Mouse (Mus musculus) lung, adult 18-20 months (tissue): ENCODE measurements around the gene Fgfr2.

Experiments
- DNase-seq, 2 experiments: peaks; one replicate each; pipeline ENCODE4 v3.0.0; 2022; ENCODE audit warnings: mixed read lengths in 2 of 2

Fgfr2 gene

DNA sequence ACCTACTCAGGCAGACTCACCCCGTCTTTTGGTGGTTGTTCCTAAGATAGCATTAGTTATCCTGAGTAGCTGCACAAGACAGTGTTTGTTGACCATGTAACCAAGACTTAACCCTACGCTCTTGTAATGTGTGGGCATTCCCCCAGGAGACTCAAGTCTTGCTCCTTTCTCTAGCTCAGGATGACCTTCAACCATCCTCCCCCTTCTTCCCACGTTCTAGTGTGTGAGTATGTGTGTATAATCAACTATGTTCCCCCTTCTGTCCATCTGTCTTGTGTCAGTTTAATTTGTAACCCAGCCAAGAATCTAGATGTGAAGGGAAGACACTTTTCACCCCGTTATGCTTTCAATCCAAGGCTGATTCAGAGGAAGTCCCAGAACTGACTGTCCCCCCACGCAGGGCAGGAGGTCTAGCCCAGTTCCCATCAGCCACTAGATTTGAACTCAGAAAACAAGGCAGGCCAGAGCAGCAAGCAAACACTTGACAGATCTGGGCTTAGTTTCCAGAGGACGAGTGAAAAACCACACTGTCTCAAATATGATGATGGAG is 815.4 kb downstream of the Fgfr2 start:
- peak; percentile 21 to 41 for DNase-seq

DNA sequence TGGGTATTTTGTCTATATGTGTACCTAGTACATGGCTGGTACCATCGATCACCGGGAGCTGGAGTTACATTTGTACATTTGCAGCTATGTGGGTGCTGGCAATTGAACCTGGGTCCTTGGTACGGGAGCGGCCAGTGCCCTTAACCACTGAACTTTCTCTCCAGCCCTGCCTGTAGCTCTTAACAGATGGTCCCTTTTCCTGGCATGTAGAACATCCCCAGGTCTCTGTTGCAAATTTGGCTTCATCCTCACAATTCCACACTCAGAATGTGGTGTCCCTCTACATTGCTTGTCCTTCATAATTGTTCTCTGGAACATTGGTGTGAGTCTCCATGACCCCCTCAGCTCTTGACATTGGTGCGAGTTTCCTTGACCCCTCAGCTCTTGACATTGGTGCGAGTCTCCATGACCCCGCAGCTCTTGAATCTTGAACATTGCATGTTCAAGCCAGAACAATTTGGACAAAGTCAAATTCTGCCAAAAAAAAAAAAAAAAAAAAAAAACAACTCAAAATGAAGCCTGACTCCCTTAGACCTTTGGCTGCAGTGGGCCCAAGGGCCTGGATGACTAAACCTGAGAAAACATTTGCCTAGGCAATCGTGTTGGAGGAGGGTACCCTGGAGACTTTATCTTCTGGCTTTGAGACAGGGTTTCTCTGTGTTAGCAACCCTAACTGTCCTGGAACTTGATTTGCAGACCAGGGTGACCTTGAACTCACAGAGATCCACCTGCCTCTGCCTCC is 816.3 kb downstream of the Fgfr2 start:
- DNase-seq: no peak

DNA sequence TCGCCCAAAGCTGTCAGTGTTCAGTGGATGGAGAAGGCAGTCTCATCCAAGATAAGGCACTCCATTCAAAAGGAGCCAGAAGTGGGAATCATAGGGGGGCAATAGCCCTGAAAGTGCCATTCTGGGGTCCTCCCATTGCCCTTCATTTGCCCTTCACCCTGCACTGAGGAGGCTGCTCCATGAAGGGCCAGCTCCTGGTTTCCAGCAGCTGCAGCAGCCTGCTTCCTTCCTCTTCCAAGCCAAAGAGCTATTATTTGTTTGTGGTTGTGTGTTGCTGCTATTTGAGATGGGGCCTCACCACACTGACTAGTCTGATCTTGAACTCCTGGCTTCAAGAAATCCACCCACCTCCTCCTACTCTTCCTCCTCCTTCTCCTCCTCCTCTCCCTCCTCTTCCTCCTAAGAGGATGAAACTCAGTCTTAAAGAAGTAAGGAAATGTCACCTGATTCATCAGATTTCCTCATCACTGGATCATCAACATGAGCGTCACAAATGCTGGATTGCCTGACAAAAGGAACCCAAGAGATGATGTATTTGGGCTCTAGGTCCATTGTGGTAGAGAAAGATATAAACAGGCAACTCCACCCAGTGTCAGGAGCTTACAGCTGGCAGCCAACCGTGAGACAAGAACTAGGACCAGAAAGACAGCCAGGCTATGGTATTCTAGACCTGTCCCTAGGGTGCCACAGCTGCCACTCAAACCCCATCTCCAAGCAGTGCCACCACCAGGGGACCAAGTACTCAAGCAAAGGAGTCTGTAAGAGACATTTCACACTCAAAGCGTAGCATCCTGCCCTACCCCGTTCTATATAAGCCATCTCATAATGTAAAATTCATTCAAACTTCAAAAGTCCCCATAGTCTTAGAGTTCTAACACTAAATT is 817.4 kb downstream of the Fgfr2 start:
- DNase-seq: peak; percentile 42 to 62

DNA sequence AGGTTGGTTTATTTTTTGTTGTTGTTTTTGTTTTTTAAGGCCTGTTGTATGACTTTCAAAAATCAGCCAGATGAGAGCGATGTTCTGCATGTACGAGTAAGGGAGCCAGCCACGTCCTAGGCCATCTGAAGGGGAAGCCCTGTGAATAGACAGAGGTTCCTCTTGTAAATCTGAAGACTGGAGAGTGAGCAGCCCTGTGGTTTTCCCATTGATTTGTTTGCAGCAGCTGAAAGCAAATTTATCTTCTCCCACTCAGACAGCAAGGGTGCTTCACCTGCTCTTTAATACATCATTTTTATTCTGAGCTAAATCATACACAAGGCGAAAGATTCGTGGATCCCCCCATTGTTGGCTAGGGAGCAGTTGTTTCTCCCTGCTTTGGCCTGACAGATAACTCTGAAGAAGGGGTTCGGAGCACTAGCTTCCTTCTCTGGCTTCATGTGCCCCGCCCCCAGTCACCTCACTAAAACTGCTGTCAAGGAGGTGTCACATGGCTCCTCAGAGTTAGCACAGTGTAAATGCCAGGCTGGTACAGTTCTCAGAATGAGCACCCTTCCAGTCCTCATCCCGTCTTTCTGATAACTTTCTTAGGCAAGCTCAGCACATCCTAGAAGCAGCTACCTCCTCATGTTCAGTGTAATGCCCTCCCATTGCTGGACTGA is 818.6 kb downstream of the Fgfr2 start:
- peak in 1 of 2 experiments; percentile 19 for DNase-seq

DNA sequence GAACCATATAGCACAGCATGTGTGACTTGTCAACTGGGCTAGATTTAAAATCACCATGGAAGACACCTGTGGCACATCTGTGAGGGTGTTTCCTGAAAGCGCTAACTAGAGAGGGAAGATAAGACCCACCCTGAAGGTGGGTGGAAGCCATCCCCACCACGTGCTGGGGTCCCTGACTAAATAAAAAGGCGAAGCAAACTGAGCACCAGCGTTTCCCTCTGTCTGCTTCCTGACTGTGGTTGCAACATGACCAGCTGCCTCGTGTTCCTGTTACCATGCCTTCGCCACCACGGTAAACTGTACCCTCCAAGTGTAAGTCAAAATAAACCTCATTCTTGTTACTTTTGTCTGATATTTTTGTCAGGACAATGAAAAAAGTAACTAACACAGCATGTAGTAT is 819.2 kb downstream of the Fgfr2 start:
- DNase-seq: peak; percentile 30 to 46

DNA sequence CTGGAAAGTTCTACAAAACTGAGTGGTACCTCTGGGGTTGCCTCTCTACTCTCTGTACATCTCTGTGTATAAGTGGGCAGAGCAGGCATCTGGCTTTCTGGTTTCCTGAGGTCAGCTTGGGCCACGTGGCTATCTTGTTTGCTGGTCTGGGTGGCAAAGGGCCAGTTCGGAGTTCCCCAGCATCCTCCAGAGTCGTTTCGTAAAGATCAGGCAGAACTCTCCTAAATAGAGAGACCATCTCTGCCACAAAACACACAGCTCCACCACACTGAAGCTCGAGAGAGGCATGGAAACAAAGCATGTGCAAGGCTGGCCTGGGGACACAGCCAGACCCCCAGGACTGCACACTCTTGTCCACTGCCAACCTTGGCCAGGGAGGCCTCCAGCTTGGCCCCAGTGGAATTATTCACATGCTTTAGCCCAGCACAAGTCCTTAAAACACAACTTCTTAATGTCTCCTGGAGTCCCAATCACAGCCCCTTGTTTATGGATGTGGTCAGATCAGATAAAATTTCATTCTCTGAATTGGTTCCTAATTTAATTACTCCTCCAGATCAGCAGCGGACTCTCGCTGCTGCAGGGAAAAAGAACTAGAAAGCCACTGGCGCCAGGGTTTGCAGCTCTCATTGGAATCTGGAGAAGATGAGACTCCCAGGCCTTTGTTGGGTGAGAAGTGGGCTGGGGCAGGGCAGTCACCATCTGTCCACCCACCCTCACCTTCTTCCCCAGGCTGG is 820.5 kb downstream of the Fgfr2 start:
- DNase-seq: peak; percentile 47 to 51

DNA sequence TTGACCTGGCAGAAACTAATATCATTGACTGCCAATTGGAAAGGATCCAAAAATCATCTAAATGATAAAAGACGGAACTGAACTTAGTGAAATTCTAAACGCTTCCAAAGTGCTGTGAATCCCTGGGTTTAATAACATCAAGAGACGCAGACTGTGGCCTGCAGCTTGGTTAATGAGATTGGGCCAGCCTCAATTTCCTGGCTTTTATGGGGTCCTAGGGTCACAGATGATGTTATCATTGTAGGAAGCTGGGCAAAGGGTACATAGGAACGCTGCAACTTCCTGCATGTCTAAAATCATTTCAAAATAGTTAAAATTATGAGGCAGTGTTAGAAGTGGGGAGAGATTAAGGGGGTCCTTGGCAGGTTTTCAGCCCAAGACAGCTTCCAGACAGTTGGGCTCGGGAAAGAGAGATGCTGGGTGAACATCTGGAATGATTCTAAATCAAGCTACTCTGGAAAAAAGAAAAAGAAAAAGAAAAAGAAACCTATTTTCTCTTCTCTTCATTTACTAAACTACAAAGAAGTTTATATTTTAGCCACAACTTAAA is 823.4 kb downstream of the Fgfr2 start:
- no peak for DNase-seq

DNA sequence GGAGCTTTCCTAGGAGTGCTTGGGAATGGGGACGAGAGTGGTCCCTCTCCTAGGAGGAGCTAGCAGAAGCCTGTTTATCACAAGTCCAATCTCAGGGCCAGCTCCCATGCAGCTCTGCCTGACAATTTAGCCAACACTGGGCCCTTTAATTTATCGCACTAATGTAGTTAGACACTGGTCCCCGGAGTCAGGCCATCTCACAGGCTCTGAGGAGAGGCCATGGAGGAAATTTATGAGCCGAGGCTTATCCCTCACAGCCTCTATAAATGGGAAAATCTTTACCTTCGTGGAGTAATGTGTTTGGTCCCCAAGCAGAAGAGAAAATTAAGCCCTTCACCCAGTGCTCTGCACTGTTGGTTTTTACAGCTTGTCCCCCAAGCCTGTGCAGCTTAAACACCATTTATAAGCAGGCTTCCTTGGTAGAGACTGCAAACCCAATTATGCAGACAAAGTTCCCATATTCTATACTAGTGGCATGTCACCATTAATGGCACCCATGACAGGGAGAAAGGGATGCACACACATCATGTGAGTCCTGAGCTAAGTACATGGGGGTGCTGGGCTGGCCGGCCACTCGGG is 824.6 kb downstream of the Fgfr2 start:
- no peak for DNase-seq

DNA sequence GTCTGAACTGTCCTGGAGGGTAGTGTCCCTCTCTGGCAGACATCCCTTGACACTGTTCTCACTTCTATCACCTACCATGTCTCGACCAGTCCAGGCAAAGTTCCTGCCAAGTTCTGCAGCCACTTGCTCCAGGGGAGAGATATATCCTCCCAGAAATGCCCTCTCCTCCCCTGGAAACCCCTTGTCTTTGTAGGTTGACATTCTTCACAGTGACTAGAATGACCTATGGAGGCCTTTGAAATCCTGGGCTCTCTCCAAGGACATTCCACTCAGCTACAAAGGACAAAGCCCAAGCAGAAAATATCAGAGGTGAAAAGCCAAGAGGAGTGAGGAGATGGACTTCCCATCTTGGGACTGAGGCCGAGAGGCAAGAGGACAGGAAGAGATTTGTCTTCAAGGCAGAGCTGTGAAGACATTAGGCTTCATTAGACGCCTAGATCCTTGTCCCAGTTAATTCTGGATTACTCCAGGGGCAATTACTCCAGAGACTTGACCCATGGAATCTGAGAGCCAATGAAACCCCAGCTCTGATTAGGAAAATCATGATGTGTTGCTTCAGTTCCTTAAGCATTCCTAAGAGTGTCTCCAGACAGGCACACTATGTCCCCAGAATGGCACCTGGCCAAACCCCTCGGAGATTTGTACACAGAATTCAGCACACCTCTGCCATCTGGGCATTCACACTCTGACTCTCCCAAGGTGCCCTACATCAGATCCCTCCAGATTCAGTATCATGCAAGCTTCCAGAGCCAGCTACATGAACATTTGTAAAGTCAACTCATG is 826.3 kb downstream of the Fgfr2 start:
- DNase-seq: peak in 1 of 2 experiments; percentile 31

DNA sequence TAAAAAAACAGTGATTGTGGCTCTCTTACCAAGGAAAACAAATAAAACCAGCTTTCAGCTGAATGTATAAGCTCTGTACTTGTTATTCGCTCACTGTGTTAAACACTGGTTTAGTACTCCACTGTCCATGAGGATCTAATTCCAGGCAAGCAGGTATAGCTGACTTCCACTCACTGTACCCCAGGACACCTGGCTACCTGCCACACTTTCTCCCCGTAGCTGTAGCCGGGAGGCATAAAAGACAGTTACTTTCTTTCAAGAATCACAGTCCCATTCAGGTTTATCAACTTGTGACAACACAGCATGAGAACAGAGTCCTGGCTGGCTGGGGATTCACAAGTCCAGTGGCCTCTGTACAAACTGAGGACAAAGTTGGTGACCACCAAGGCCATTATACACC is 827.0 kb downstream of the Fgfr2 start:
- DNase-seq: no peak

DNA sequence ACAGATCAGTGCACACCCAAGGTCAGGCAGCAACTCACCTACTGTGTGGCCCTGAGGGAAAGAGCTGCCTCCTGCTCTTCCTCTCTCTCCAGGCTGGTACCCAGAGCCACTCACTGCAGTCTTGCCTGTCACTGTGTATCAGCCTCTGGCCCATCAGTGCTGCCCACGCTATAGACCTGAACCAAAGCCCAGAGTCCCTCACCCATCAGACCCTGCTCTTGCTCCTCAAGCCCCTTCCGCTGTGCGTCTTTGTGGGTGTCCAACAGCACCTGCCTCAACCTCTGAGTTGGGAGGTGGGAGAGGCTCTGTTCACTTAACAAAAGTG is 835.8 kb downstream of the Fgfr2 start:
- DNase-seq: no peak

DNA sequence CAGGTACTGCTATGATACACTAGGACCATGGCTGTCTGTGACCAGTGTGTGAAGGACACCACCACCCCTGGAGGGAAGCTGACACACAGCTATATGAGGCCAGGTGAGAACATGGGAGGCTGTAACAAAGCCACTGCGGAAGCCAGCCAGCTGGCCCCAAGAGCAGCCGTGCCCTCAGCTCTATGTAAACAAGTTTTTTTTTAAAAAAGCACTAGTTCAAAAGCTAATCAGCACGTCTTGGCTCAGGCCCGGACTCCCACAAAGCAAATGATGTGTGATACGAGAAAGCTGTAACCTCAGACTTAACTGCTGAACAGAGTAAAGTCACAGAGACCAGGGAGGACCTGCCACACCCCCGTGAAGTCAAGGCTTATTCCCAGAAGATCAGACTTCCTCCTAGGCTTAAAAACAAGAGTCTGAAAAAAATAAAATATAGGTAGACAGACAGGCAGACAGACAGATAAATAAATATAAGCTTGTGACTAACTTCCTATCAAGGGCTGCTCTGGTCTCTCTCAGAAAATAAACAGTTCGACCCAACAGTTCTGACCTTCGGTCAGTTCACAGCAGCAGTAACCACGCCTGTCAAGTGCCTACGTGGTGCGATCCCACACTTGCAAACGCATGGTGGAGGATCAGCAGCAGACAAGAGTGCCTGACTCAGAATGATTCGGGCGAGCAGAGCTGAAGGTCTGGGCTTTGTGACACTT is 836.4 kb downstream of the Fgfr2 start:
- peak; percentile 42 to 55 for DNase-seq

DNA sequence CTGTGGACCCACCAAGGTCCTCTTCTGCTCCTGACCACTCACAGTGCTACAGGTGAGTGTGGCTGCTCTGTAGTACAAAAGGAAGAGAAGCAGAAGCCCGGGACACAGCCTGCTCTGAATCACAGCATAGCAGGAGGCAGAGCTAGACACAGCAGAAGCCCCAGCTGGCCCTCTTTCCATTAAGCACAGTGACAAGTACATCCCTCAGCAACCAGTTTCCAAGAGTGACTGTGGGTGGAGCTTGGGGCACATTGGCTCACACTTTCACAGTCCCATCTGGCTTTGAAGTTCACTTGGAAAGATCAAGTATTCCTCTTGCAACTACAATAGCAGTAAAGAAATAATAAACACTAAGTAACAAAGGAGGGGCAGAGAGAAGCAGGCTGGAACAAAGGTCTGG is 838.4 kb downstream of the Fgfr2 start:
- DNase-seq: peak; percentile 31 to 49

DNA sequence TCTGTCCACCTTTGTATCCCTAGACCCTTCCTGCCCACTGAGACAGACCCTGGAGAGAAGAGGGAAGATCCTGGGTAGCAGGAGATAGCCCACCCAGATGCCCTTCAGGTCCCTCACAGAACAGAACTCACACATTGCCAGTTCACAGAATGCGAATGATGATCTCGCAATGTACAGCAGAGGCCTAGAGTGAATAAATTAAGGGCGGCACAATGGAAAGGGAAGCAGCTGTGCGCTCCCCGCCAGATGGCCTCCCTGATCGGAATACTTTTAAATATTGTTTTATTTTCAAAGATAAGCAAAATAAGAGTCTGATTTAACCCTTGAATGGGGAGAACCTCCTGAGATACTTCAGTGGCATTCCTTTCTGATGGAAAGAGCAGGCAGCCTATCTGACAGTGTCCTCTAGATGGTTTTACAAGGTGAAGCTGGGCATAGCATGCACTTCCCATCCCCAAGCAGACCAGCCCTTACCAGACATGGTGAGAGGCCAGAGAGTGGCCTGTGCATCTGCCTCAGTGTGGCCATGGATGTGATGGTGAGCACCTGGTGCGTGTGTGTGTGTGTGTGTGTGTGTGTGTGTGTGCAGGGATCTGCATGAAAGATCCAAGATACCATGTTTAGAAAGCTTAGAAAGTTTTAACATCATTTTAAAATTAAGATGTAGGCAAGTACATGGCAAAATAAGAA is 839.0 kb downstream of the Fgfr2 start:
- no peak for DNase-seq

DNA sequence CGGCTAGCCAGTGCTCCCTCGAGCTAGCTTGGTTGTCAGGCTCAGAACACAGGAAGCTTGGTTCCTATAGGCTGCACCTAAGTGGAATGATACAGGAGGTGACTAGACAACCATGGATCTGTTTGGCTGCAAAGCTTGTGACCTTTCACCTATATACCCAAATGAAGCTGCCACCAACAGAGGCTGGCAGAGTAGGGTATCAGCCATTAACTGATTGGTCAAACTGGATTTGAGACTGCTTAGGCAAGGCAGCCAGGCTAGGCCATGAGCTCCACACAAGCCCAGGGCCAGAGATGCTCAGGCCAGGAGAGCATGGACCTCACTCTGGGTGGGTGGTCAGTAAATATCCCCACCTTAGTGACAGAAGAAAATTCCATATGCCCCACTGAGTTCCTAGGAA is 840.6 kb downstream of the Fgfr2 start:
- no peak for DNase-seq

DNA sequence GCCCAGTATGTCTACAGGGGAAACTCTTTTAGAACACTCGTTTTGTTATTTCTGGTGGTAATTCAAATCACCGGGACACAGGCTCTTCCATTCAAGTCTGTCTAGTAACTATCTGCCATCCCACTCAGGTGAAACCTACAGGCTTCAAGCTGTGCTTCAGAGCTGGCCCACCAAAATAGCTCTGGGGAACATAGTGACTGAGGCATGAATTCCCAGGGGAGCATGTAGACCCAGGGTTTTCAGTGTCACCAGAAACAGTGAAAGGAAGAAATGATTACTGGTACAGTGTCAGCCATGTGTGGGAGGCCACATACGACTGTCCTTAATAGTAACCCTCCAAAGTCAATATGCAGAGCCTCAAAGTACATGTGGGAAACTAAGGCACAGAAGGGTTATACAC is 841.0 kb downstream of the Fgfr2 start:
- DNase-seq: no peak

DNA sequence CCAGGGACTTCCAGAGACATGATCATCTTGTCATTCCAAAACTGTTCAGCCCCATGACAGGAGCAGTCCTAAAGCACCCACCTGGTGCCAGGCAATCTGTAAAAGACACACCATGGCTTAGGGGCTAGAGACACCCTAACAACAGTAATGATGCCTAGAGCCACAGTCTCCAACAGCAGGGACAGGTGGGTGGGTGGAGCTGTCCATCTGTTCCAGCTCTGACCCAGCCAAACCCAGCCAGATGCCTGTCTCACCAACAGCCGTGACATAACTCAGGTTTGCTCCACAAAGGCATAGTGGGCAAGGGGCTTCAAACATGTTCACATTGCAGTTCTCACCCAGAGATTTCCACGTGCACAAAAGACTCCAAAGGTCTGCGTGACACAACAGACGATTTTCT is 841.4 kb downstream of the Fgfr2 start:
- no peak for DNase-seq

DNA sequence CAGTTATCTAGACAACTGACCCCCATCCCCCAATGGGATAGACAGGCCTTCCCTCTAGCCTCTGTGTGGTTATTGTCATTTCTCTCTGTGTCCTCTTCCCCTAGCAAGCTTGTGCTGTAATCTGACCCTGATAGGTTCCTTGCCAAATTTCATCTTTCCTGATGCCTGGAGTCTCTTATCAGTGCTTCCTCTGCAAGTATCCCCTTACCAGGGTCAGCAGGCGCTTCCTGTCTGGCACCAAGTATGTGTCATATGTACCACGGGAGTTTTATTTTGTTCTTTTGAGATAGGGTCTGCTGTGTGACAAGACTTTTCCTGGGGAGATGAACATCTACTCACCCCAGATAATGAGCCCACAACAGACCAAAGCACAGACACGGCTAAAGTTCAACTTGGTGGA is 844.5 kb downstream of the Fgfr2 start:
- peak; percentile 36 to 51 for DNase-seq

DNA sequence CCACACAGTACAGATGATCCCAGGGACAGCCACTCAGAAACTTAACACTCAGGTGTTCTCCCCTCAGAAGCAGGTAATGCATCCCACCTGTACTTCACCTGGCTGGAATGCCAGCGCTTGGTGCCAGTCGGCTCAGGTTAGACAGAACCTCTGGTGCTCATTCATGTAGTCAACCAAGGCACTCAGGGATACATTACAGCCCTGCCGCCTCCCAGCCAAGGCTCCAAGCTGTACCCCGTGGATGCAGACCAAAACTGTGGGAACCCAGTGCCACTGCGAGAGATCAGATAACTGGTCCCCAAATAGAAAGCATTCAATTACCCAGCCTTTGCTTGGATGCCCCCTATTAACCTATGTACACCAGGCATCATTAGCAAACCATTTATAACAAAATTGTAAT is 846.9 kb downstream of the Fgfr2 start:
- no peak for DNase-seq
